Mouse (Mus musculus): ENCODE measurements around the gene Gm10277. TPM values are rescaled to one million over a fixed set of nuclear protein-coding genes. Genes with fewer than 3 reads are reported as not detected.

Gene Gm10277
- polyA plus RNA-seq, 1 experiment = not detected

GRCm38 (mm10) chr11:77746652-77747051 lies 40.9 kb downstream of the Gm10277 start:
- no peak overlapping the region for H3K27ac ChIP-seq (ENCODE audit: control insufficient read depth, insufficient read depth, low read depth, low read length)
- H3K27me3 ChIP-seq (ENCODE audit: control insufficient read depth, insufficient read depth, low read length) = no peaks in the 10 kb centered on the region
- TF ChIP-seq CTCF (IDR thresholded peaks at IDR 0.05; ENCODE audit: control insufficient read depth, insufficient read depth, insufficient replicate concordance, low read depth, low read length) (no peak), POLR2A (IDR thresholded peaks at IDR 0.05; ENCODE audit: control insufficient read depth, low read depth, low read length) (no peak)
- H3K4me1 ChIP-seq (ENCODE audit: control insufficient read depth, insufficient read depth, low read length) = no peaks in the 10 kb centered on the region
- H3K4me3 ChIP-seq (ENCODE audit: control insufficient read depth, low read depth, low read length) = no peak overlapping the region
- H3K36me3 ChIP-seq (ENCODE audit: control insufficient read depth, insufficient read depth, low read length) = no peaks in the 10 kb centered on the region

GRCm38 (mm10) chr11:77743966-77744365 lies 43.6 kb downstream of the Gm10277 start:
- TF ChIP-seq POLR2A (IDR thresholded peaks at IDR 0.05; ENCODE audit: control insufficient read depth, low read depth, low read length) (no peak), CTCF (IDR thresholded peaks at IDR 0.05; ENCODE audit: control insufficient read depth, insufficient read depth, insufficient replicate concordance, low read depth, low read length) (peak; percentile 15; the same call in 1 of the 2 replicates)
- Histone ChIP-seq H3K36me3 (ENCODE audit: control insufficient read depth, insufficient read depth, low read length) (no peaks in the 10 kb centered on the region), H3K4me3 (ENCODE audit: control insufficient read depth, low read depth, low read length) (no peak overlapping the region), H3K4me1 (ENCODE audit: control insufficient read depth, insufficient read depth, low read length) (no peaks in the 10 kb centered on the region), H3K27ac (ENCODE audit: control insufficient read depth, insufficient read depth, low read depth, low read length) (no peak overlapping the region), H3K27me3 (ENCODE audit: control insufficient read depth, insufficient read depth, low read length) (no peaks in the 10 kb centered on the region)

- H3K27ac ChIP-seq (ENCODE audit: control insufficient read depth, insufficient read depth, low read depth, low read length) = no peak overlapping the region
- no peak overlapping the region for H3K4me3 ChIP-seq (ENCODE audit: control insufficient read depth, low read depth, low read length)
- no peaks in the 10 kb centered on the region for H3K4me1 ChIP-seq (ENCODE audit: control insufficient read depth, insufficient read depth, low read length)
- no peaks in the 10 kb centered on the region for H3K36me3 ChIP-seq (ENCODE audit: control insufficient read depth, insufficient read depth, low read length)
- TF ChIP-seq CTCF (IDR thresholded peaks at IDR 0.05; ENCODE audit: control insufficient read depth, insufficient read depth, insufficient replicate concordance, low read depth, low read length) = no peak
- TF ChIP-seq POLR2A (IDR thresholded peaks at IDR 0.05; ENCODE audit: control insufficient read depth, low read depth, low read length) = no peak
- H3K27me3 ChIP-seq (ENCODE audit: control insufficient read depth, insufficient read depth, low read length) = no peaks in the 10 kb centered on the region
Measured at GRCm38 (mm10) chr11:77738555-77738954, 49.0 kb downstream of the Gm10277 start.

GRCm38 (mm10) chr11:77737289-77737688 lies 50.3 kb downstream of the Gm10277 start:
- H3K4me3 ChIP-seq (ENCODE audit: control insufficient read depth, low read depth, low read length) = no peak overlapping the region
- H3K36me3 ChIP-seq (ENCODE audit: control insufficient read depth, insufficient read depth, low read length) = no peaks in the 10 kb centered on the region
- H3K4me1 ChIP-seq (ENCODE audit: control insufficient read depth, insufficient read depth, low read length) = no peaks in the 10 kb centered on the region
- no peaks in the 10 kb centered on the region for H3K27me3 ChIP-seq (ENCODE audit: control insufficient read depth, insufficient read depth, low read length)
- TF ChIP-seq POLR2A (IDR thresholded peaks at IDR 0.05; ENCODE audit: control insufficient read depth, low read depth, low read length) (no peak), CTCF (IDR thresholded peaks at IDR 0.05; ENCODE audit: control insufficient read depth, insufficient read depth, insufficient replicate concordance, low read depth, low read length) (peak; percentile 95)
- no peak overlapping the region for H3K27ac ChIP-seq (ENCODE audit: control insufficient read depth, insufficient read depth, low read depth, low read length)

Other genes with a start within 250 kb of the Gm10277 start
- 4.5 and 5.8 TPM in 2 replicates for gene Taok1, start 179.9 kb downstream of the Gm10277 start, polyA plus RNA-seq (2012; rRNA removed)
- 12.1 and 14.4 TPM in 2 replicates for gene Nufip2, start 101.6 kb downstream of the Gm10277 start, polyA plus RNA-seq (2012; rRNA removed)
- gene Cryba1, start 62.5 kb downstream of the Gm10277 start, polyA plus RNA-seq (2012; rRNA removed) = not detected in 2 replicates
- 13.4 and 13.6 TPM in 2 replicates for gene Myo18a, start 24.5 kb downstream of the Gm10277 start, polyA plus RNA-seq (2012; rRNA removed)
- 0.94 and 1.4 TPM in 2 replicates for gene Pipox, start 106.3 kb upstream of the Gm10277 start, polyA plus RNA-seq (2012; rRNA removed)
- 7.0 and 8.3 TPM in 2 replicates for gene Sez6, start 143.1 kb upstream of the Gm10277 start, polyA plus RNA-seq (2012; rRNA removed)
- gene Phf12, start 195.0 kb upstream of the Gm10277 start, polyA plus RNA-seq (2012; rRNA removed) = 24.6 and 26.7 TPM in 2 replicates
- gene Dhrs13, start 244.5 kb upstream of the Gm10277 start, polyA plus RNA-seq (2012; rRNA removed) = 4.9 and 5.1 TPM in 2 replicates

Data from testis, adult 2 months (tissue).